Mouse (Mus musculus) intestine, embryonic 15.5 days (tissue): ENCODE data around the gene Asb18. TPM values are rescaled to one million over a fixed set of nuclear protein-coding genes. Genes with fewer than 3 reads are reported as not detected.

Experiments
- ATAC-seq: fragments of 200-750 bp; cut with Nextera tagmentation; 2 replicates; pipeline ENCODE4 v1.8.0; 2017; ENCODE audit warnings: moderate TSS enrichment, moderate library complexity
- H3K27ac ChIP-seq: fragments of 300-500 bp; sonication (generic); 2 replicates; pipeline ENCODE4 v1.5.1; 2015; ENCODE audit warnings: mild to moderate bottlenecking, inconsistent platforms
- H3K27me3 ChIP-seq: fragments of 300-500 bp; sonication (generic); replicated peaks from 2 replicates; pipeline ENCODE4 v1.6.1; 2015; ENCODE audit warnings: inconsistent platforms
- H3K36me3 ChIP-seq: fragments of 300-500 bp; sonication (generic); 2 replicates; pipeline ENCODE4 v1.6.1; 2015; ENCODE audit warnings: inconsistent platforms
- H3K4me1 ChIP-seq: fragments of 300-500 bp; sonication (generic); replicated peaks from 2 replicates; pipeline ENCODE4 v1.6.1; 2015; ENCODE audit warnings: inconsistent platforms
- H3K4me2 ChIP-seq: fragments of 300-500 bp; sonication (generic); replicated peaks from 2 replicates; pipeline ENCODE4 v1.6.1; 2015; ENCODE audit warnings: mild to moderate bottlenecking, inconsistent platforms
- H3K4me3 ChIP-seq: fragments of 300-500 bp; sonication (generic); replicated peaks from 2 replicates; pipeline ENCODE4 v1.5.1; 2015; ENCODE audit warnings: inconsistent platforms
- H3K9ac ChIP-seq: fragments of 300-500 bp; sonication (generic); 2 replicates; pipeline ENCODE4 v1.6.1; 2015; ENCODE audit warnings: inconsistent platforms
- H3K9me3 ChIP-seq: fragments of 300-500 bp; sonication (generic); 2 replicates; pipeline ENCODE4 v1.6.1; 2016; ENCODE audit warnings: inconsistent platforms
- WGBS: fragments of 180-500 bp; shearing (Covaris S2); methylation state at CpG from one replicate; pipeline ENCODE4 v1.1.7; 2015; 5-methylcytosine and 5-hydroxymethylcytosine counted together
- polyA plus RNA-seq: library from polyadenylated mRNA; unstranded; fragments of >200 nt; fragmentation: Nextera tagmentation; extraction: Ambion mirVana; gene quantifications from 2 replicates; pipeline ENCODE4 v1.2.1, GENCODE M21; 2015

Gene Asb18
- 0.04 TPM in 1 of 2 replicates, not detected in the other for polyA plus RNA-seq

DNA sequence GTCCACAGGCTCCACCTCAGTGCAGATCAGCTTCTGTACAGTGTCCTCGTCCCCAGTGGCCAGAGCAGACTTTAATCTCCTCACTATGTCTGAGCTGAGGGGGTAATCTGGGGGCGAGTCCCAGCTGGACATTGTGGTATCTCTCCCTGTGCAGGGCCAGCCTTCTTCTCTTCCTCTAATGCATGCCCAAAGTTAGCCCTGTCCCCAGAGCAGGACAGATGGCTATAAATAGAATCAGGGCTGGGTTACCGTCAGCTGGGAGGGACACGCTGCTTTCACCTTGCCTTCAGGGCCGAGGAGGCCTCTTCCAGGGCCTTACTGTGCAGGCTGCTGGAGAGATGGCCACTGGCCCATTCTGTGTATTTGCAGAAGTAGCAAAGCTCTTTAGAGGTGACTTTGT, at the start of gene Asb18:
Asb18 (minus strand) TSS at position 221 of the 400 bp plus-strand sequence.
- no peaks in the 10 kb centered on the region for H3K36me3 ChIP-seq
- no peak within 1 kb of the TSS for H3K27ac ChIP-seq
- ATAC-seq, result no peak
- H3K9ac ChIP-seq, result no peak within 1 kb of the TSS
- 72% methylated on average over 5 of the region's 5 CpGs for WGBS
- no peaks in the 10 kb centered on the region for H3K9me3 ChIP-seq
- H3K4me3 ChIP-seq, result no peak within 1 kb of the TSS
- no peak within 1 kb of the TSS for H3K4me2 ChIP-seq
- no peaks in the 10 kb centered on the region for H3K4me1 ChIP-seq
- H3K27me3 ChIP-seq, result no peaks in the 10 kb centered on the region

DNA sequence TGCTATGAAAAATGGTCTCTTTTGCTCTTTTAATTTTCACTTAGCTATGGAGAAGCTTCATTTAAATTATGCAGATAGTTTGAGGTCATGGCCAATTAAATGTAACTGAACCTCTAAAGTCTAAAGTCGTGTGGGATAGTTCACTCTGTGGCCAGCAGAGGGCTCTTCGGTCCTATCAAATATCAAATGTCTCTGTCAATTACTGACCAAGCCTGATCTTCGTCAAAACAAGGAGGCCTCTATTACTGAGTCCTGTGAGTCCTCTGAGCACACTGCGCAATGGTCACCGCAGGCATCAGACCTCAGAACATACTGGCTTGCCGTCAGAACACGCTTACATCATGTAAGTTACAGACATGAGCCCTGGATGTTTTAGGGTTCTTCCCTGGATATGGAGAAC, 46.1 kb upstream of the Asb18 start:
- H3K9ac ChIP-seq, result no peak overlapping the region
- 18% methylated on average over 7 of the region's 7 CpGs for WGBS
- H3K4me1 ChIP-seq, result no peaks in the 10 kb centered on the region
- H3K36me3 ChIP-seq, result no peaks in the 10 kb centered on the region
- 0 out of 2 replicates have a peak, but pooled peaks cover 3% of the 10 kb centered on the region for H3K27me3 ChIP-seq
- no peak for ATAC-seq
- no peak overlapping the region for H3K4me2 ChIP-seq
- no peaks in the 10 kb centered on the region for H3K9me3 ChIP-seq
- H3K4me3 ChIP-seq, result no peak overlapping the region
- H3K27ac ChIP-seq, result no peak overlapping the region

- H3K4me2 ChIP-seq, result no peak overlapping the region
- no peaks in the 10 kb centered on the region for H3K36me3 ChIP-seq
- 65% methylated on average over 3 of the region's 3 CpGs for WGBS
- 0 out of 2 replicates have a peak, but pooled peaks cover 3% of the 10 kb centered on the region for H3K27me3 ChIP-seq
- no peak overlapping the region for H3K9ac ChIP-seq
- no peak overlapping the region for H3K4me3 ChIP-seq
- no peak overlapping the region for H3K27ac ChIP-seq
- no peaks in the 10 kb centered on the region for H3K9me3 ChIP-seq
- ATAC-seq, result no peak
- H3K4me1 ChIP-seq, result no peaks in the 10 kb centered on the region
Measured at GRCm38 (mm10) chr1:90060054-90060453, 45.6 kb upstream of the Asb18 start.

GRCm38 (mm10) chr1:90054991-90055390, 40.5 kb upstream of the Asb18 start:
- Histone ChIP-seq H3K9ac (no peak overlapping the region), H3K9me3 (no peaks in the 10 kb centered on the region), H3K4me2 (no peak overlapping the region), H3K4me1 (0 out of 2 replicates have a peak, but pooled peaks cover 6% of the 10 kb centered on the region), H3K36me3 (no peaks in the 10 kb centered on the region), H3K27ac (no peak overlapping the region), H3K27me3 (no peaks in the 10 kb centered on the region), H3K4me3 (no peak overlapping the region)
- 86% methylated on average over 4 of the region's 4 CpGs for WGBS
- ATAC-seq, result no peak

DNA sequence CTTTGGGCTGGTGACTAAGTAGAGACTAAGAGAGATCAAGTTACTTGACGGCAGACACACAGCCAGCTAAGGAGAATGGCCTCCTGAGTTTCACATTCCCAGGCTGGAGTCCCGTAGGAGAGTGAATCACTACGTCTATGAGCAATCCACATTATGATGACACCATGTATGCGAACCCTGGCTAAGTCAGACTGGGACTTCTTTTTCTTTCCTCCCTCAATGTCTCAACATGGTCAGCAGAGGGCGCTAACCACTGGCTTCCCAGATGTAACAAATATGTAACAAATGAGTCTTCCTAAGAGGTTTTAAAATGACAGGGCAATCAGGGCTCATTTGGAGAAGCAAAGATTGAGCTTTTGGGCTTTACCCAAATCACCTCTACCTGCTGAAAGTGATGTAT, 36.9 kb upstream of the Asb18 start:
- Histone ChIP-seq H3K9me3 (no peaks in the 10 kb centered on the region), H3K9ac (no peak overlapping the region), H3K4me2 (no peak overlapping the region), H3K27me3 (0 out of 2 replicates have a peak, but pooled peaks cover 3% of the 10 kb centered on the region), H3K36me3 (no peaks in the 10 kb centered on the region), H3K4me3 (no peak overlapping the region), H3K4me1 (0 out of 2 replicates have a peak, but pooled peaks cover 6% of the 10 kb centered on the region), H3K27ac (no peak overlapping the region)
- WGBS, result 18% methylated on average over 5 of the region's 5 CpGs
- no peak for ATAC-seq

DNA sequence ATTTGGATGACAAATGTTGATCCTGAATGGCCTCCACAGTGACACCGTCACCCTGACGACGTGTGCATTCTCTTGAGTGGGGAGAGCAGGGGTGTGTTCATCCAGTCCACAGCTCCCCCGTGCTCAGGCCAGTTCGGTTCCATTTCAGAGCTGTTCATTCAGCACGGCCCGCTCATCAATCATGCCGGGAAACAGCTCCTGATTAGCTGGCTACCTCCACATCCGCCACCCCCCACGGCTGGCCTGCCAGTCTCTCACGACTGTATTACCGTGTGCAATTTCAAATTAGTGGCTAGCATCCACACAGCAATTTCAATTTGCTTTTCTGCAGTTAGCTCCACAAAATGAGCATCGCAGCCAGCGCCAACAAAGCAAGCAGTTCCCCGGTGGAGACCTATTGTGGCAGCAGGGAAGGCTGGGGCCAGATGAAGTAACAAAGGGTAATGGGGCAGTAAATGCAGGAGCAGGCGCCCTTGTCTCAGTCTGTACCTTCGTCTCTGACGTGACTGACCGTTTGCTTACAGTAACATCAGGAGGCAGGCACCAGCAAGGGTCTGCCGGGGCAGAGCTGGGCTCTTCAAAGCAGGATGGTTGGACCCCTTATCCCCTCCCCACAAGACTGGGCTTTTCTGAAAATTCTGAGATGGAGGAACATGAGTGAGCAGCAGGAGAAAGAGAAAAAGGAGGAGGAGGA, 35.7 kb upstream of the Asb18 start:
- H3K27me3 ChIP-seq, result 0 out of 2 replicates have a peak, but pooled peaks cover 3% of the 10 kb centered on the region
- no peak overlapping the region for H3K27ac ChIP-seq
- H3K4me2 ChIP-seq, result no peak overlapping the region
- H3K9me3 ChIP-seq, result no peaks in the 10 kb centered on the region
- no peak overlapping the region for H3K9ac ChIP-seq
- no peak overlapping the region for H3K4me3 ChIP-seq
- 38% methylated on average over 20 of the region's 20 CpGs for WGBS
- ATAC-seq, result no peak
- no peaks in the 10 kb centered on the region for H3K36me3 ChIP-seq
- H3K4me1 ChIP-seq, result 0 out of 2 replicates have a peak, but pooled peaks cover 6% of the 10 kb centered on the region

GRCm38 (mm10) chr1:90028305-90028704, 13.8 kb upstream of the Asb18 start:
- no peaks in the 10 kb centered on the region for H3K9me3 ChIP-seq
- no peak overlapping the region for H3K4me3 ChIP-seq
- no peaks in the 10 kb centered on the region for H3K36me3 ChIP-seq
- ATAC-seq, result no peak
- 58% methylated on average over 2 of the region's 2 CpGs for WGBS
- H3K4me1 ChIP-seq, result no peaks in the 10 kb centered on the region
- H3K9ac ChIP-seq, result no peak overlapping the region
- H3K27me3 ChIP-seq, result no peaks in the 10 kb centered on the region
- no peak overlapping the region for H3K4me2 ChIP-seq
- H3K27ac ChIP-seq, result no peak overlapping the region

GRCm38 (mm10) chr1:90026945-90027344, 12.5 kb upstream of the Asb18 start:
- ATAC-seq, result no peak
- no peak overlapping the region for H3K27ac ChIP-seq
- no peak overlapping the region for H3K9ac ChIP-seq
- no peaks in the 10 kb centered on the region for H3K36me3 ChIP-seq
- no peaks in the 10 kb centered on the region for H3K27me3 ChIP-seq
- no peaks in the 10 kb centered on the region for H3K9me3 ChIP-seq
- H3K4me1 ChIP-seq, result no peaks in the 10 kb centered on the region
- WGBS, result 31% methylated on average over 3 of the region's 3 CpGs
- no peak overlapping the region for H3K4me3 ChIP-seq
- no peak overlapping the region for H3K4me2 ChIP-seq

DNA sequence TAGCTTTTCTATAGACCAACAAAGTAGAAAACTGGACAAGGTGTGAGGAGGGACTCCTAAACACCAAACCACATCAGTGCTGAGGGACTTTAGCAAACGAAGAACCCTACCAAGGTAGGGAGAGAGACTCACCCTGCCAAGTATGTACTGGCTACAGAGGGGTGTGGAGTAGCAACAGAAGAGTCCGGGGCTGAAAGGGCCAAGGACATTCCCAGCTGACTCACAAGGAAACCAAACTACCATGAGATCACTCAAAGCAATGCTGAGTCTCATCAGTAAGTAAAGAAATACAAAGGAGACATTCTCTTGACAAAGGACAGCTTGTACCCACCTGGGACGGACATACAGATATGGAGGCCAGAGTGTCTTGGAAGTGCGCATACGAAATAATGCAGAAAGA, 5.9 kb upstream of the Asb18 start:
- Histone ChIP-seq H3K9ac (no peak overlapping the region), H3K4me2 (no peak overlapping the region), H3K4me1 (no peaks in the 10 kb centered on the region), H3K27me3 (no peaks in the 10 kb centered on the region), H3K27ac (no peak overlapping the region), H3K36me3 (no peaks in the 10 kb centered on the region), H3K4me3 (no peak overlapping the region), H3K9me3 (no peaks in the 10 kb centered on the region)
- no peak for ATAC-seq
- 90% methylated on average over 5 of the region's 5 CpGs for WGBS

DNA sequence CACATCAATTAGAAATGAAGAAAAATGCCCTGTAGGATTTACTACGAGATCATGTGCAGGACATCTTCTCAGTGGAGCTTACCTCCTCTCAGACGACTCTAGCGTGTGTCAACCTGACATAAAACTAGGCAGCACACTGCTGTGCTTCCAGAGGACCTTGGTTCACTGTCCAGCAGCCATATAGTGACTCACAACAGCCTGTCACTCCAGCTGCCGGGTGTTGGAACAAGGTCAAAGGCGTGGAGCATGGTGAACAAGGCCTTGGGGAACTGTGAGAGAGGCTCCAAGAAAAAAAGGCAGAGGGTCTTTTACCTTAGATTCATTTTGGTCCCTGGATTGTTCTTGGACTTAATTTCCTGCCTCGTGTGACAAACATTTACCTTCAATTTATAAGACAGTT, 3.6 kb upstream of the Asb18 start:
- no peak overlapping the region for H3K4me3 ChIP-seq
- ATAC-seq, result no peak

DNA sequence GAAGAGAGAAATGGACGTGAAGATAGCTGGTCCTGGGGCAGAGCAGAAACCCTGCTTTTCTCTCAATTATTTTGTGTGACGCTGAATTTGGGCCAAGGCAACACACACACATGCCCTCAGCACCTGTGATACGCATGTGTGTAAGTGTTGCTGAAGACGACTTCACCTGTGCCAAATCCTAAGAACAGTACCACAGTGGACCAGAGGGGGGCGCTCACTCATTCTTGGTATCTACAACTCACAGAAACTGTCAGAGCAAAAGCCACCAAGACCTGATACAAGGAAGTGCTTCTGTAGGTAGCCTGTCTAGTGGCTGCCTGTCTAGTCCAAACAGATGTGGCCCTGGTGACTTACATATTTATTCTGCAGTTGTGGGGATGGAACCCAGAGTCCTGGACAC, 1.2 kb downstream of the Asb18 start:
- Histone ChIP-seq H3K4me2 (no peak overlapping the region), H3K27me3 (peaks cover 3% of the 10 kb centered on the region; the same call in 1 of the 2 replicates), H3K27ac (no peak overlapping the region), H3K9ac (no peak overlapping the region), H3K9me3 (no peaks in the 10 kb centered on the region), H3K36me3 (no peaks in the 10 kb centered on the region), H3K4me3 (no peak overlapping the region), H3K4me1 (no peaks in the 10 kb centered on the region)
- WGBS, result 79% methylated on average over 5 of the region's 5 CpGs
- no peak for ATAC-seq

More for the DNA sequence above, 3.6 kb upstream of the Asb18 start:
- Histone ChIP-seq H3K27ac (no peak overlapping the region), H3K36me3 (no peaks in the 10 kb centered on the region), H3K4me1 (no peaks in the 10 kb centered on the region), H3K9me3 (no peaks in the 10 kb centered on the region), H3K9ac (no peak overlapping the region), H3K27me3 (no peaks in the 10 kb centered on the region), H3K4me2 (no peak overlapping the region)
- WGBS, result 71% methylated on average over 6 of the region's 6 CpGs

DNA sequence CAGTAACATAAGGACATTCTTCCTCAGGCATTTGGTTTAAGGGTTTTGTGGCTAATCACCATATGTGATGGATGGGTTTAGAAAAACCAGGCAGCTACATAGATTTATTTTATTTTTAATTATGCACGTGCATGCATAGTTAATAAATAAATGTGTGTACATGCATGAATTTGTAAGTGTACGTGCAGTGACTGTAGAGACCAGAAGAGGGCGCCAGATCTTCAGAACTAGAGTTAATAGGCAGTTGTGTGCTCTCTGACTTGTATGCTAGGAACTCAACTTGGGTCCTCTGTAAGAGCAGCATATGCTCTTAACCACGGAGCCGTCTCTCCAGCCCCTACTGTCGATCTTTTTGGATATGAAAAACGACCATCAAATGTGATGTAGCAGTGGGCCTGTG, 1.6 kb downstream of the Asb18 start:
- Histone ChIP-seq H3K4me2 (no peak overlapping the region), H3K27ac (no peak overlapping the region), H3K9ac (no peak overlapping the region), H3K36me3 (no peaks in the 10 kb centered on the region), H3K4me1 (no peaks in the 10 kb centered on the region), H3K4me3 (no peak overlapping the region), H3K27me3 (peaks cover 4% of the 10 kb centered on the region; the same call in 1 of the 2 replicates), H3K9me3 (no peaks in the 10 kb centered on the region)
- no peak for ATAC-seq
- 65% methylated on average over 7 of the region's 7 CpGs for WGBS

DNA sequence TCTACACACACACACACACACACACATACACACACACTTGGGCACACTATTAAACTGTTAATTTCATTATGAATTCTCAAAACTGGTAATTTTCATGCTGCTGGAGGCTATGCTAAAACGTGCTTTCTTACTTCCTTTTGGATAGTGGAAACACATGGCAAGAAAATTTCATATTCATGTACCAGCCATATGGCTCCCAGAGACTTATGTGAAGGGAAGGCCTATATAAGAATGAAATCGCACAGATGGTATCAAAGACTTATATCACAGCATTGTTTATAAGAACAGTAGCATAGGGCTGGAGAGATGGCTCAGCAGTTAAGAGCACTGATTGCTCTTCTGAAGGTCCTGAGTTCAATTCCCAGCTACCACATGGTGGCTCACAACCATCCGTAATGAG, 2.3 kb downstream of the Asb18 start:
- Histone ChIP-seq H3K9me3 (no peaks in the 10 kb centered on the region), H3K4me2 (no peak overlapping the region), H3K4me3 (no peak overlapping the region), H3K27me3 (peaks cover 4% of the 10 kb centered on the region; the same call in 1 of the 2 replicates), H3K36me3 (no peaks in the 10 kb centered on the region), H3K9ac (no peak overlapping the region), H3K27ac (no peak overlapping the region), H3K4me1 (no peaks in the 10 kb centered on the region)
- WGBS, result 74% methylated on average over 3 of the region's 3 CpGs
- no peak for ATAC-seq
